Mouse (Mus musculus): ENCODE measurements around the gene Lpin1.

GRCm38 (mm10) chr12:16589966-16590365 is 20.8 kb downstream of the Lpin1 start:
- TF ChIP-seq CTCF (IDR thresholded peaks at IDR 0.05; ENCODE audit: low read depth, low read length) (no peak), GATA1 (IDR thresholded peaks at IDR 0.05; ENCODE audit: borderline replicate concordance, low read length) (no peak)

Data from G1E (cell line).